Mouse (Mus musculus) limb, embryonic 13.5 days (tissue): ENCODE results near the gene Ulk3. TPM values are rescaled to one million over a fixed set of nuclear protein-coding genes. Genes with fewer than 3 reads are reported as not detected.

Experiments
- ATAC-seq: fragments of 200-750 bp; cut with Nextera tagmentation; 2 replicates; pipeline ENCODE4 v1.8.0; 2017; ENCODE audit warnings: low read depth, moderate number of reproducible peaks, moderate TSS enrichment; ENCODE audit not compliant: low FRiP score
- H3K27ac ChIP-seq: fragments of 300-500 bp; sonication (generic); 2 replicates; pipeline ENCODE4 v1.5.1; 2015; ENCODE audit warnings: inconsistent platforms, mild to moderate bottlenecking, moderate library complexity
- H3K27me3 ChIP-seq: fragments of 300-500 bp; sonication (generic); 2 replicates; pipeline ENCODE4 v1.6.1; 2015; ENCODE audit warnings: mild to moderate bottlenecking, inconsistent platforms
- H3K36me3 ChIP-seq: fragments of 300-500 bp; sonication (generic); 2 replicates; pipeline ENCODE4 v1.6.1; 2015; ENCODE audit warnings: inconsistent platforms, mild to moderate bottlenecking, moderate library complexity
- H3K4me1 ChIP-seq: fragments of 300-500 bp; sonication (generic); 2 replicates; pipeline ENCODE4 v1.6.1; 2015; ENCODE audit warnings: inconsistent platforms
- H3K4me2 ChIP-seq: fragments of 300-500 bp; sonication (generic); replicated peaks from 2 replicates; pipeline ENCODE4 v1.6.1; 2015; ENCODE audit warnings: inconsistent platforms, mild to moderate bottlenecking, moderate library complexity
- H3K4me3 ChIP-seq: fragments of 300-500 bp; sonication (generic); 2 replicates; pipeline ENCODE4 v1.5.1; 2015; ENCODE audit warnings: moderate library complexity, mild to moderate bottlenecking, inconsistent platforms
- H3K9ac ChIP-seq: fragments of 300-500 bp; sonication (generic); 2 replicates; pipeline ENCODE4 v1.6.1; 2015; ENCODE audit warnings: mild to moderate bottlenecking, inconsistent platforms
- H3K9me3 ChIP-seq: fragments of 300-500 bp; sonication (generic); 2 replicates; pipeline ENCODE4 v1.6.1; 2016; ENCODE audit warnings: inconsistent platforms
- WGBS: fragments of 180-500 bp; shearing (Covaris S2); methylation state at CpG from one replicate; pipeline ENCODE4 v1.1.7; 2015; 5-methylcytosine and 5-hydroxymethylcytosine counted together
- polyA plus RNA-seq: library from polyadenylated mRNA; unstranded; fragments of >200 nt; fragmentation: Nextera tagmentation; extraction: Ambion mirVana; gene quantifications from 2 replicates; pipeline ENCODE4 v1.2.1, GENCODE M21; 2015

The Ulk3 gene
- 21.0 and 21.4 TPM in 2 replicates for polyA plus RNA-seq

GRCm38 (mm10) chr9:57589224-57590126 is at the start of gene Ulk3:
Gene Ulk3, plus strand, starts transcription at chr9:57589452.
- H3K4me2 ChIP-seq = peak within 1 kb of the TSS; percentile 89
- H3K9ac ChIP-seq = peak within 1 kb of the TSS; percentile 79
- under 1% methylated on average over 58 of the region's 58 CpGs for WGBS
- no peaks in the 10 kb centered on the region for H3K9me3 ChIP-seq
- H3K27ac ChIP-seq = peak within 1 kb of the TSS; percentile 85
- H3K4me3 ChIP-seq = peak within 1 kb of the TSS; percentile 72
- H3K36me3 ChIP-seq = peaks cover 50% of the 10 kb centered on the region
- no peaks in the 10 kb centered on the region for H3K27me3 ChIP-seq
- peak; percentile 82 for ATAC-seq
- peaks cover 21% of the 10 kb centered on the region for H3K4me1 ChIP-seq

DNA sequence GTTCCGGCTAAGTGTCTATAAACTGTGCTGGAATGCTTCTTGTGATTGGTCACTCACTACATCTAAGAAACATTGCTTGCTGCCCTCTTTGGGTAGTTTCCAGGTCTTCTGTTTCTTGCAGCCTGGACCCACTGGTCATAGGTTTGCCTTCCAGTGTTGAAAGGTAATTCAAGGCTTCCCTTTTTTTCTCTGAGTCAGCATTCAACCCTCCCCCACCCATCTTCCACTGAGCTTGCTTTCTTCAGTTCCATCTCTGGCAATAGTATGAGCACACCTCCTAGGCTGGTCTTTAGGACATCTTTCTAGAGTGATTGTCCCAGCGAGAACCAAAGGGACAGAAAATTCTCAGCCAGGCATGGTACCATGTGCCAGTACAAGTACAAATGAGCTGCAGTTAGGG is 49.7 kb upstream of the Ulk3 start:
- ATAC-seq = no peak
- Histone ChIP-seq H3K4me1 (peaks cover 22% of the 10 kb centered on the region), H3K27ac (no peak overlapping the region), H3K4me2 (no peak overlapping the region), H3K9me3 (no peaks in the 10 kb centered on the region), H3K9ac (peak overlapping the region; percentile 36; the same call in 1 of the 2 replicates), H3K36me3 (peaks cover 55% of the 10 kb centered on the region), H3K4me3 (no peak overlapping the region), H3K27me3 (no peaks in the 10 kb centered on the region)
- WGBS = 86% methylated on average over 2 of the region's 2 CpGs

- no peaks in the 10 kb centered on the region for H3K27me3 ChIP-seq
- H3K4me1 ChIP-seq = peaks cover 22% of the 10 kb centered on the region
- H3K4me2 ChIP-seq = no peak overlapping the region
- ATAC-seq = no peak
- no peak overlapping the region for H3K4me3 ChIP-seq
- 7% methylated on average over 1 of the region's 1 CpGs for WGBS
- H3K27ac ChIP-seq = no peak overlapping the region
- no peaks in the 10 kb centered on the region for H3K9me3 ChIP-seq
- peaks cover 73% of the 10 kb centered on the region for H3K36me3 ChIP-seq
- H3K9ac ChIP-seq = no peak overlapping the region
These were observed 47.9 kb upstream of the Ulk3 start for GRCm38 (mm10) chr9:57541312-57541711.

DNA sequence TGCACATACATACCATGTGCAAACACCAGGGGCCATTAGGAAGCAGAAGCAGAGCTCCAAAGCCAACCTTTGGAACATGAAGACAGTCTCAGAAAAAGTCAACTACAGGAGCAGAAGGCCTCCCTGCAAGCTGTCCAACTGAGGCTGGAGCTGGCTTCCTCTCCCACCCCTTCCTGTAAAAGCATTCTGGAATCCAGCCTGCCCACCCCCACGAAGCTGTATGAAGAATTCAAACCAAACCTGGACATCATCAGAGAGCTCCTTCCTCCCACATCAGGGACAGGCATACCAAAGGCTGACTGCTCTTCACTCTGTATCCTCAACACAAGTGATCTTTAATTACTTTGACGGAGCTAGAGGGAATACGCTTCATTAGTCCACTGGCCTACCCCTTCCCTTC is 45.3 kb upstream of the Ulk3 start:
- H3K36me3 ChIP-seq = peaks cover 96% of the 10 kb centered on the region
- WGBS = 85% methylated on average over 3 of the region's 3 CpGs
- no peak overlapping the region for H3K4me2 ChIP-seq

GRCm38 (mm10) chr9:57547287-57547686 is 42.0 kb upstream of the Ulk3 start:
- WGBS = 92% methylated on average over 5 of the region's 5 CpGs
- peaks cover 83% of the 10 kb centered on the region for H3K36me3 ChIP-seq

More for the DNA sequence above, 45.3 kb upstream of the Ulk3 start:
- no peak overlapping the region for H3K27ac ChIP-seq
- no peaks in the 10 kb centered on the region for H3K9me3 ChIP-seq
- no peaks in the 10 kb centered on the region for H3K27me3 ChIP-seq
- H3K4me3 ChIP-seq = no peak overlapping the region
- peaks cover 5% of the 10 kb centered on the region for H3K4me1 ChIP-seq
- H3K9ac ChIP-seq = no peak overlapping the region
- ATAC-seq = no peak

GRCm38 (mm10) chr9:57547869-57548268 is 41.4 kb upstream of the Ulk3 start:
- Histone ChIP-seq H3K27ac (no peak overlapping the region), H3K4me2 (no peak overlapping the region), H3K4me1 (peaks cover 7% of the 10 kb centered on the region), H3K36me3 (peaks cover 77% of the 10 kb centered on the region), H3K27me3 (no peaks in the 10 kb centered on the region), H3K9ac (no peak overlapping the region), H3K9me3 (no peaks in the 10 kb centered on the region), H3K4me3 (no peak overlapping the region)
- WGBS = 91% methylated on average over 11 of the region's 11 CpGs
- ATAC-seq = no peak

More at GRCm38 (mm10) chr9:57547287-57547686, 42.0 kb upstream of the Ulk3 start:
- Histone ChIP-seq H3K4me1 (peaks cover 7% of the 10 kb centered on the region), H3K9me3 (no peaks in the 10 kb centered on the region), H3K9ac (no peak overlapping the region), H3K4me3 (no peak overlapping the region), H3K4me2 (no peak overlapping the region), H3K27ac (no peak overlapping the region), H3K27me3 (no peaks in the 10 kb centered on the region)
- no peak for ATAC-seq

GRCm38 (mm10) chr9:57549186-57549585 is 40.1 kb upstream of the Ulk3 start:
- Histone ChIP-seq H3K36me3 (peaks cover 64% of the 10 kb centered on the region), H3K9me3 (no peaks in the 10 kb centered on the region), H3K27ac (no peak overlapping the region), H3K4me3 (no peak overlapping the region), H3K9ac (no peak overlapping the region; the same call in 1 of the 2 replicates), H3K4me2 (no peak overlapping the region), H3K4me1 (peaks cover 7% of the 10 kb centered on the region), H3K27me3 (no peaks in the 10 kb centered on the region)
- no peak for ATAC-seq
- 90% methylated on average over 4 of the region's 4 CpGs for WGBS

GRCm38 (mm10) chr9:57550126-57550862 is 39.0 kb upstream of the Ulk3 start:
- peaks cover 53% of the 10 kb centered on the region for H3K36me3 ChIP-seq
- peak; percentile 25 for ATAC-seq
- no peaks in the 10 kb centered on the region for H3K27me3 ChIP-seq
- H3K4me1 ChIP-seq = peaks cover 7% of the 10 kb centered on the region
- H3K4me3 ChIP-seq = no peak overlapping the region
- no peak overlapping the region for H3K9ac ChIP-seq
- H3K9me3 ChIP-seq = no peaks in the 10 kb centered on the region
- no peak overlapping the region for H3K4me2 ChIP-seq
- 88% methylated on average over 11 of the region's 11 CpGs for WGBS
- H3K27ac ChIP-seq = no peak overlapping the region

DNA sequence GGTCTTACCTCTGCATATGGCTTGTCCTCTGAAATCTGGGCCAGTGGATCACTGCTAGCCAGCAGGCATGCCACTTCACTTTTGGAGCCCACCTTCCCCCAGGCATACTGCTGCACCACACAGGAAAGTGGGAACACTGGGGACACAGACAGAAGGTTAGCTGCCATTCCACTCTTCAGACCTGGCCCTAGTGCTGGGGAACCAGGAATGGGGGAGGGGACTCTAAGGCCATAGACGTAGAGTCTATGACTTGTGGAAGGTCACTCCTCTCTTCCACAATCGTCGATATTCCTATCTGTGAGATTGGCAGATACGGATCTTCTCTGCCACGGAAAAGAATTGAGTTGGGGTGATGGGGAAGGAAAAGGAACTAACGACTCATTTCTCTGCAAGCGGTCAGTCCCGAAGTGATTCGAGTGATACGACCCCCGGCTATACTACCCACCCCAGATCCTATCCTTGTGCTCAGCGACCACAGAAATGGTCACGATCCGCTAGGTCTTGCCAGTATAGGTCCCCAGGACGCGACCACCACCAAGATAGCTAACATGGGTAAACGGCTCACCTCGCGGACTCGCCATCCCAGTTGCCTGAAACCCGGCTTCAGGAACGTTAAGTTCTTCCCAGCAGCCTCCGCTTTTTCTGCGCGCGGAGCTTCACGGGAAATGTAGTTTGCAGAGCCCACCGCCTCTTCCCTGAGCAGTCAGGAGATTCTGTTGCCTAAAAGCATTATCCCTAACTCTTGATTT is 36.9 kb upstream of the Ulk3 start, which contains the start of gene Mpi:
Gene Mpi (minus strand): TSS at position 625 of the 749 bp plus-strand sequence.
- Histone ChIP-seq H3K9ac (peak within 1 kb of the TSS; percentile 77), H3K4me1 (peaks cover 7% of the 10 kb centered on the region), H3K4me2 (peak within 1 kb of the TSS; percentile 78), H3K27ac (no peak within 1 kb of the TSS), H3K4me3 (peak within 1 kb of the TSS; percentile 68), H3K36me3 (peaks cover 33% of the 10 kb centered on the region), H3K27me3 (no peaks in the 10 kb centered on the region), H3K9me3 (no peaks in the 10 kb centered on the region)
- under 1% methylated on average over 28 of the region's 28 CpGs for WGBS
- peak; percentile 48; the same call in 1 of the 2 replicates for ATAC-seq

- no peak overlapping the region for H3K9ac ChIP-seq
- ATAC-seq = no peak
- no peaks in the 10 kb centered on the region for H3K27me3 ChIP-seq
- H3K4me1 ChIP-seq = peaks cover 7% of the 10 kb centered on the region
- peaks cover 25% of the 10 kb centered on the region for H3K36me3 ChIP-seq
- no peaks in the 10 kb centered on the region for H3K9me3 ChIP-seq
- no peak overlapping the region for H3K4me3 ChIP-seq
- H3K27ac ChIP-seq = no peak overlapping the region
- 73% methylated on average over 11 of the region's 11 CpGs for WGBS
- no peak overlapping the region for H3K4me2 ChIP-seq
These were observed 36.1 kb upstream of the Ulk3 start for GRCm38 (mm10) chr9:57553119-57553518.

DNA sequence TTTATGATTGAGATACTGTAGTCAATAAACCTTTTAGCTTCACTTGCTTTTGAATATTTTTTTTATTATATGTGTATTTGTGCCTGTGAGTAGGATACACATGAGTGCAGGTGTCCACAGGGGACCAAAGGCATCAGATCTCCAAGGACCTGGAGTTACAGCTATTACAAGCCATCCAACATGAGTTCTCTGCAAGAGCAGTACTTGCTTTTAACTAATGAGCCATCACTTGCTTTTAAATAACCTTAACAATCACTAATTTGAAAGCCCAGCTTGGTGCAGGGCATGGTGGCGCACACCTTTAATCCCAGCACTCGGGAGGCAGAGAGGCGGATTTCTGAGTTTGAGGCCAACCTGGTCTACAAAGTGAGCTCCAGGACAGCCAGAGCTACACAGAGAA is 34.5 kb upstream of the Ulk3 start:
- Histone ChIP-seq H3K4me1 (peaks cover 7% of the 10 kb centered on the region), H3K9ac (no peak overlapping the region), H3K9me3 (no peaks in the 10 kb centered on the region), H3K4me2 (no peak overlapping the region), H3K36me3 (peaks cover 8% of the 10 kb centered on the region), H3K4me3 (no peak overlapping the region), H3K27ac (no peak overlapping the region), H3K27me3 (peaks cover 2% of the 10 kb centered on the region; the same call in 1 of the 2 replicates)
- WGBS = 39% methylated on average over 3 of the region's 3 CpGs
- ATAC-seq = no peak
